Mouse (Mus musculus) embryo, embryonic 11 days (tissue): ENCODE results near the gene Cnot4.

Experiments
- DNase-seq: peaks from one replicate; pipeline ENCODE4 v3.0.0-alpha.2; 2015

The Cnot4 gene

GRCm38 (mm10) chr6:35032704-35033103, 100.8 kb downstream of the Cnot4 start:
- DNase-seq: no peak

- DNase-seq: no peak
These were observed 102.7 kb downstream of the Cnot4 start for GRCm38 (mm10) chr6:35030811-35031210.

DNA sequence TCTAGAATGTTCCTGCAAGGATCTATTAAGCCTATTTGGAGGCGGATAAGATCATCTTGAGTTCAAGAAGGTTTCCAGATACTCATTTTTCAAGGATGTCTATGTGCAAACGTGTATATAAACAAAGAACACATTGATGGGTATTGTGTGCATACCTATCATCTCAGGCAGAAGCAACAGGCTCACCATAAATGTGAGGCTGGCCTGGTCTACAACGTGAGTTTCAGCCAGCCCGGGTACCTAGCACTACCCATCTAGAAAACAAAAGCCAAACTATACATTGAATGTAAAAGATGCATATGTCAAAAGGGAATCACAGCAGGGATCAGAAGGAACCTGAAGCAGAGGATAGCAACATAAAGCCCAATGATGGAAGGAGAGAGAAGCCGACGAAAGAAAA, 103.3 kb downstream of the Cnot4 start:
- DNase-seq: no peak

GRCm38 (mm10) chr6:35028023-35028422, 105.5 kb downstream of the Cnot4 start:
- DNase-seq: no peak

GRCm38 (mm10) chr6:35027257-35027656, 106.3 kb downstream of the Cnot4 start:
- DNase-seq: no peak

DNA sequence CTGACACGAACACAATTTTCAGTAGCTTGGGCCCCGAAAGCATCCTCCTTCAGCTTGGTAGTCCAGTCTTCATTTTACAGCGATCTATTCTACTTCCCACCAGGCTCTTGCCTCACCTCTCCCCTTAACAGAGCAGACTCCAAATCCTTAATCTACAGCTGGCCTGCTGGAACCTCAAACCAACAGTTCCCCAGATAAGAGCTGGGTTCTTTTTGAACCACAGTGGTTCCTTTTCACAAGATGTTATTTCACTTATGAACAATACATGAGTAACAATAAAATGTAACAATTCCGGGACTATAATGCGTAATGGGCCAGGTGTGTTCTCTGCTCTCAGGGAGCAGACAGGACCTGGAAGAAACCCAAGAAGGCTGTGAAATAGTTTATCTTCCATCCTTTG, 116.9 kb downstream of the Cnot4 start:
- no peak for DNase-seq

DNA sequence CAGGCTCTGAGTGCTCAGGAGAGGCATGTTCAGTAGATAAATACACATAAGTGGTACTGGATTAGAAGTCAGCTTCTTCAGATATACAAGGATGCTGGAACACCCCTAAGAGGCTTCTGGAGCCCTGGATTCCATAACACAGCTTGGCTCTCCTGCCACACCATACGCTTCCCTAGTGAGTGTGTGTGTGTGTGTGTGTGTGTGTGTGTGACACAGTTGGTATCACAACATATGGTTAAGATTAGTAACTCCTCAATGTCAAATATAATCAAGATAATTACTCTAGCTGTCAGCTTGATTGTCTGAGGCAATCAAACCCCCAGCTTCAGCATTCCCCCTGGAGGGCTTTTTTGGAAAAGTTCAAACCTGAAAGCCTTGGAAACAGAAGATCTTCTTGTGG, 121.6 kb downstream of the Cnot4 start:
- DNase-seq: no peak

GRCm38 (mm10) chr6:35010705-35011104, 122.8 kb downstream of the Cnot4 start:
- DNase-seq: no peak

GRCm38 (mm10) chr6:35002261-35002669, 131.3 kb downstream of the Cnot4 start:
- DNase-seq: no peak

GRCm38 (mm10) chr6:34999101-34999500, 134.4 kb downstream of the Cnot4 start:
- peak; percentile 60 for DNase-seq

DNA sequence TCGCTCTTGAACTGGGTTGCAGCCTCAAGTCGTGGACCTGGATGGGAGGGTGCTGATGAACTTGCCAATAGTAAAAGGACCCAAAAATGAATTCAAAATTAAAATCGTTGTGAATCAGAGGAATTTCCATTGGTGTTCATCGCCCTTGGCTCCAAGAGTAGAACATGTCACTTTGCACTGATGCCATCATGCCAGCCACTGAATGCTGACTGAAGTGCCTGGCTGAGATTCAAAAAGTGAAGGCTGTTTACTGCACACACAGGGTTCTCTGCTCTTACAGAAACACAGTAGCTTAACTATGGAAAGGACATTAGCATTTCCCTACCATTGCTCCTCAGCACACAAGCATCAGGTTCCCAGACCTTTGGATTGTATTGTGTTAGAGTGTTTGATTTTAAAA, 137.0 kb downstream of the Cnot4 start:
- no peak for DNase-seq

DNA sequence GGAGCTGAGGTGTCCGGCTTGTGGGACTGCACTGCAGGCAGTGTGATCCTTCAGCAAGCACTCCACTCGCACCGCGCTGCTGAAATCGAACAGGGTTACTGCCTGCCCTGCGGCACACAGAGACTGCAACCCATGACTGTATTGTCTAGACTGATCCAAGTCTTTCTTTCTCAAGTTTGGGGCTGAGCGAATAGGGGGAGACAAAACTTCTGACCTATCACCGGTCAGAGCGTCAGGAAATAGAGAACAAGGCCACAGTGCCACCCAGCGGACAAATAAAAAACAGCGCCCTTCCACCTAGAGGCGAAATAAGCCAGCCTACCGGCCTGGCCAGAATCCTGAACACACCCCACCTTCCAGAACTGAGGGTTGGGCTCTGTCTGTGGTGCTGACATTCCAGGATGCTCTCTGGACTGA, 138.3 kb downstream of the Cnot4 start:
- DNase-seq: peak; percentile 89

- DNase-seq: no peak
These were observed 138.8 kb downstream of the Cnot4 start for GRCm38 (mm10) chr6:34994692-34995091.

DNA sequence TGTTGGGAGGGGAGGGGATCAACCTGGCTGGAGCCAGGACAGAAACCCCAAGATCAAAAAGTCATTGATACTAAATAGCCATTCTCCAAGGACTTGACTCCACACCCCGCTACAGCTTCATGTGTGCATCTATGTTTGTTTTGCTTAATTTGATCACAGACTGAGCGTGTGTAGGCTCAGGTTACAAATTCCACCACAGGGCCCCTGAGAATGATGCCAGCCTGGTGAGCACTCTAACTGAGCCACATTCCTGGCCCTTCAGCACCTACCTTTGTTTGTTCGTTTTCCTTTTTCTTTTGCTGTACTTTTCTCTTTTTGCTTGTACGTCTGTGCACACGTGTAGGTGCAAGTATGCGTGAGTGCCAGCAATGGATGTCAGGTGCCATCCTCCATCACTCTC, 144.3 kb downstream of the Cnot4 start:
- no peak for DNase-seq

GRCm38 (mm10) chr6:34988081-34988761, 145.3 kb downstream of the Cnot4 start, which contains the start of gene Slc23a4:
Gene Slc23a4, minus strand, starts transcription at chr6:34988404.
- peak; percentile 61 for DNase-seq

- no peak for DNase-seq
These were observed 146.4 kb downstream of the Cnot4 start for GRCm38 (mm10) chr6:34987085-34987645.

- DNase-seq: no peak
These were observed 152.9 kb downstream of the Cnot4 start for GRCm38 (mm10) chr6:34980661-34981060.

DNA sequence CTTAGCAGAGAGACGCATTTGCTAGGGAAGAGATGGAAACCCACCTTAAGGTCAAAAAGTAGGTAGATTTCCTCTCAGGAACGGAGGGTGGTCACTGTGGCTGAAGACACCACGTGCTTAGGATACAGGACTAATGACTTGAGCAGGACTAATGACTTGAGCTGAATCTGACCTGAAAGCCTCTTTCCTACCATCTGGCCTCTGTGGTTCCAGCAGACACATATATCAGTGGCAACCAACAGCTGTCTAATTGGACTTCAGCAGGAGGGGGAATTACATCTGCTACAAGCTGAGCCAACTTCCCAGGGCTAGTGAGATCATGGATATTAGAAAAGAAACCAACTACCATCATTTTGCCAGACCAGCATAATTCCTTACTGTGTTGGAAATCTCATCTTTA, 154.2 kb downstream of the Cnot4 start:
- DNase-seq: no peak
